Mouse (Mus musculus) embryonic facial prominence, embryonic 14.5 days (tissue): ENCODE data around the gene Rcc2. TPM values are rescaled to one million over a fixed set of nuclear protein-coding genes. Genes with fewer than 3 reads are reported as not detected.

Source experiments
- ATAC-seq: fragments of 200-750 bp; cut with Nextera tagmentation; 2 replicates; pipeline ENCODE4 v1.8.0; 2017; ENCODE audit warnings: low read depth, moderate number of reproducible peaks, moderate TSS enrichment
- DNase-seq: peaks from one replicate; pipeline ENCODE4 v3.0.0-alpha.2; 2015; ENCODE audit warnings: low spot score
- H3K27ac ChIP-seq: fragments of 300-500 bp; sonication (generic); replicated peaks from 2 replicates; pipeline ENCODE4 v1.5.1; 2014; ENCODE audit warnings: low read depth, mild to moderate bottlenecking, low read length, moderate library complexity
- H3K27me3 ChIP-seq: fragments of 300-500 bp; sonication (generic); replicated peaks from 2 replicates; pipeline ENCODE4 v1.6.1; 2014; ENCODE audit warnings: low read length; ENCODE audit not compliant: control insufficient read depth, insufficient read depth
- H3K36me3 ChIP-seq: fragments of 300-500 bp; sonication (generic); 2 replicates; pipeline ENCODE4 v1.6.1; 2014; ENCODE audit warnings: low read length, mixed read lengths; ENCODE audit not compliant: control insufficient read depth, insufficient read depth
- H3K4me1 ChIP-seq: fragments of 300-500 bp; sonication (generic); 2 replicates; pipeline ENCODE4 v1.6.1; 2014; ENCODE audit warnings: antibody characterized with exemption, low read length; ENCODE audit not compliant: control insufficient read depth, insufficient read depth
- H3K4me2 ChIP-seq: fragments of 300-500 bp; sonication (generic); 2 replicates; pipeline ENCODE4 v1.6.1; 2014; ENCODE audit warnings: low read depth, mild to moderate bottlenecking, low read length, moderate library complexity, mixed read lengths
- H3K4me3 ChIP-seq: fragments of 300-500 bp; sonication (generic); 2 replicates; pipeline ENCODE4 v1.5.1; 2014; ENCODE audit warnings: low read depth, mild to moderate bottlenecking, low read length
- H3K9ac ChIP-seq: fragments of 300-500 bp; sonication (generic); 2 replicates; pipeline ENCODE4 v1.6.1; 2014; ENCODE audit warnings: low read depth, mild to moderate bottlenecking, low read length, moderate library complexity, mixed read lengths
- H3K9me3 ChIP-seq: fragments of 300-500 bp; sonication (generic); 2 replicates; pipeline ENCODE4 v1.6.1; 2016; ENCODE audit warnings: low read length; ENCODE audit not compliant: control insufficient read depth
- WGBS: fragments of 180-500 bp; shearing (Covaris S2); extraction: QIAGEN DNeasy Blood & Tissue Kit; methylation state at CpG from one replicate; pipeline ENCODE4 v1.1.7; 2014; 5-methylcytosine and 5-hydroxymethylcytosine counted together
- polyA plus RNA-seq: library from polyadenylated mRNA; unstranded; fragments of >200 nt; fragmentation: Nextera tagmentation; extraction: Ambion mirVana; gene quantifications from 2 replicates; pipeline ENCODE4 v1.2.1, GENCODE M21; 2014

Gene Rcc2
- polyA plus RNA-seq, 1 experiment from 2014 or later: 31.6 TPM

- Histone ChIP-seq H3K4me3 (no peak overlapping the region), H3K9me3 (no peaks in the 10 kb centered on the region), H3K27ac (no peak overlapping the region), H3K4me2 (no peak overlapping the region), H3K9ac (no peak overlapping the region), H3K4me1 (no peaks in the 10 kb centered on the region; the same call in 1 of the 2 replicates), H3K27me3 (no peaks in the 10 kb centered on the region), H3K36me3 (no peaks in the 10 kb centered on the region)
- ATAC-seq (no peak), DNase-seq (no peak)
- 66% methylated on average over 4 of the region's 4 CpGs for WGBS
Measured at GRCm38 (mm10) chr4:140693513-140693912, 6.8 kb upstream of the Rcc2 start.

DNA sequence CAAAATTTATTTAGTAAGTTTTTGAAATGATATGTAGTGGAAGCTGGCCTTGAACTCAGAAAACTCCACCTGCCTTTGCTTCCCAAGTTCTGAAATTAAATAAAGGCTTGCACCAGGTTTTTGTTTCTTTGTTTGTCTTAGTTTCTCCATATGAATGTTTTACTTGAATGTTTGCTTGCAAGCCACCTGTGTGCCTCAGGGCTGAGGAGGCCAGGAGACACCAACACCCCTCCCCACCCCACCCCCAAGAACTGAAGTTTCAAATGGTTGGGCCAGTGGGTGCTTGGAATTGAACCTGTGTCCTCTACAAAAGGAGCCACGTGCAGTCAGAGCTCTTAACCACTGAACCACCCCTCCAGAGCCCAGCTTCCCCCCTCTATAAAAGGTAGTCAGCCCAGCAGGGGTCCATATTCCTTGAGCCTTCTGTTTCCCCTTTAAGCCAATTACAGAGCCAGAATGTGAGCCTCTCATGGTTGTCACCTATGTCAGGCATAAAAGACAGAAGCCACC lies 5.7 kb upstream of the Rcc2 start:
- Histone ChIP-seq H3K4me2 (no peak overlapping the region), H3K9me3 (no peaks in the 10 kb centered on the region), H3K4me1 (peaks cover 5% of the 10 kb centered on the region), H3K27me3 (peaks cover 8% of the 10 kb centered on the region; the same call in 1 of the 2 replicates), H3K27ac (no peak overlapping the region), H3K36me3 (no peaks in the 10 kb centered on the region), H3K9ac (no peak overlapping the region), H3K4me3 (no peak overlapping the region)
- no peak for ATAC-seq
- 35% methylated on average over 1 of the region's 1 CpGs for whole genome bisulfite sequencing
- DNase-seq: no peak

DNA sequence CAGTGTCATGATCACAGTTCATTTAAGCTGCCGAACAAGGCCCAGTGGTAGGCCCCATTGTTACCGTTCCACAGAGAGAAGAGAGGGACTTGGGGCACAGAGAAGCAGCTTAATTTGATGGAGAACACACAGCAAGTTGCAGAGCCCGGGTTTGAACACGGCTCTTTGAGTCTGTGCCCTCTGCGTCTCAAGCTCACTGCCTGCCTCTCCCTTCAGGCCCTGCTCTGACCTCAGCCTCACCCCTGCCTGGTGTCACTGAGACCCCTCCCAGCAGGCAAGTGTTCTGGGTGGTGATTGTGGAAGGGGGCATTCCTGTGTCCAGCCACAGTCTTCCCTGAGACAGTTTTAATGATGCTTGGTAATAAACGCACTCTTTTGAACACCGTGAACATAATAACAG lies 5.2 kb upstream of the Rcc2 start:
- no peak for DNase-seq
- WGBS: 74% methylated on average over 7 of the region's 7 CpGs

DNA sequence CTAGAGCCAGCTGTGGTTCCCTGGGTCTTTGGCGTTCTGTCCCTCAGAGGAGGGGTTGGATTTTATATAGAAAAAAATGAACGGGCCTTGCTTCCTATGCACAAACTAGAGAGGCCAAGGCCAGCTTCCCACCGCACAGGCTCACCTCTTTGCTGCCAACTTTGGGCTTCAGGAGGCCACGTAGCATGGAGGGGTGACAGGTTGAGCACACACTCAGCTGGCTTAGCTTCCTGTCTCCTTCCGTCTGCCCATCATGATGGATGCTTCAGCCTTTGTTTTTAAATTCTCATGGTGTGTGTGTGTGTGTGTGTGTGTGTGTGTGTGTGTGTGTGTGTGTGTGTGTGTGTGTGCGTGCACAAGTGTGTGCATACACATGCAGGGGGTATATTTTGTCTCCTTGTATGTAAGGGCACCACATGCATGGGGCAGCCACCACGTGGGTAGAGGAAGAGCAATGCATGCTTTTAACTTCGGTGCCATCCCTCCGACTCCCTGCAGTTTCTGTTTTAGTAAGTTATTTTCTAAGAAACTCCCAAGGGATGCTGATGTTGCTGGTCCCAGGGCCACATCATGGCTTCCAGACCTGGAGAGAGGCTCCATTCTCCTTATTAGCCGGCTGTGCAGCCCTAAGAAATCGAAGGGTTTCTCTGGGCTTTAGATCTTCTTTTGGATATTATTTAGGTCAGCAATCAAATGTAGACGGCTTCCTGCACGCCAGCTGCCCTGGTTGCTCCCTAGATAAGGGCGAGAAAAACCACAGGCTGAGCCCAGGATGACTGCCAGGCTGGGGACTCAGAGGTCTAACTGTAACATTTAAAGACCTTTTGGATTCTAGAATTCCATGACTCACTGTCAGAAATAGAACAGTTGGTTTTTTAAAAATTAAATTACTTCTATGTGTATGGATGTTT lies 4.4 kb upstream of the Rcc2 start:
- WGBS: 73% methylated on average over 14 of the region's 14 CpGs
- no peak overlapping the region for H3K27ac ChIP-seq
- DNase-seq: no peak
- ATAC-seq: no peak
- no peaks in the 10 kb centered on the region for H3K9me3 ChIP-seq
- no peak overlapping the region for H3K9ac ChIP-seq
- no peak overlapping the region for H3K4me3 ChIP-seq
- H3K36me3 ChIP-seq: no peaks in the 10 kb centered on the region
- H3K27me3 ChIP-seq: peaks cover 8% of the 10 kb centered on the region; the same call in 1 of the 2 replicates
- peaks cover 14% of the 10 kb centered on the region for H3K4me1 ChIP-seq
- H3K4me2 ChIP-seq: no peak overlapping the region

More for the DNA sequence above, 5.2 kb upstream of the Rcc2 start:
- peaks cover 6% of the 10 kb centered on the region for H3K4me1 ChIP-seq
- H3K9me3 ChIP-seq: no peaks in the 10 kb centered on the region
- H3K36me3 ChIP-seq: no peaks in the 10 kb centered on the region
- H3K4me2 ChIP-seq: no peak overlapping the region
- ATAC-seq: no peak
- H3K4me3 ChIP-seq: no peak overlapping the region
- H3K9ac ChIP-seq: no peak overlapping the region
- no peak overlapping the region for H3K27ac ChIP-seq
- peaks cover 8% of the 10 kb centered on the region; the same call in 1 of the 2 replicates for H3K27me3 ChIP-seq

DNA sequence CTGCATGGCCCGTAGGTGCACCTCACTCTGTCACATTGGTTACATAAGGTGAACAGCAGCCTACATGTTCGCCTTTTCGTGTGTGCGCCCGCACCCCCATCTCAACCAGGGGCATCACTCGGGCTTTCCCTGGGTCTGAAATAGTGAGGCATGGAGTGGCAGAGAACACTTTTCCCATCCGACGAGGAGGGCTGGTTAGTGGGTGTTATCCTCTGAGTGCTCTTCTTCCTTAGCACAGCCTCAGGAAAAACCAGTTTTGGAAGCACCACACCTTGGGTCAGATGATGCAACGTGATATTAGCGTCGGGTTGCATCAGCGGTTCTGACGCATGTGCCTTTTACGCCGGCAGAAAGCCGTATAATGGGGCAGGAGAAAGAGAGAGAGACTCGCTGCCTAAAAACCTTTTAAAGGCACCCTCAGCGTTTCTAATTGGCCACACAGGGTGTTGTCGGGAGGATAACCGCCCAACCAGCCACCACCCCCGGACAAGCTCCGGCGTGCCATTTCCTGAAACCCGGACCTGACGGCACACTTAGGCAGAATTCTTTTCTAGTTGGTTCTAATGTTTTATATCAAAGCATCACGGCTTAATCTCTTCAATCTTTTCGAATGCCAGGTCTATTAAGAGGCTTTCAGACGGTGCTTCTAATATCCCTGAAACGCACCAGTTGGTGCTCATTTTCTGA lies 757 bp upstream of the Rcc2 start:
- 7% methylated on average over 29 of the region's 29 CpGs for WGBS
- H3K9me3 ChIP-seq: no peaks in the 10 kb centered on the region
- peak; percentile 88 for DNase-seq

DNA sequence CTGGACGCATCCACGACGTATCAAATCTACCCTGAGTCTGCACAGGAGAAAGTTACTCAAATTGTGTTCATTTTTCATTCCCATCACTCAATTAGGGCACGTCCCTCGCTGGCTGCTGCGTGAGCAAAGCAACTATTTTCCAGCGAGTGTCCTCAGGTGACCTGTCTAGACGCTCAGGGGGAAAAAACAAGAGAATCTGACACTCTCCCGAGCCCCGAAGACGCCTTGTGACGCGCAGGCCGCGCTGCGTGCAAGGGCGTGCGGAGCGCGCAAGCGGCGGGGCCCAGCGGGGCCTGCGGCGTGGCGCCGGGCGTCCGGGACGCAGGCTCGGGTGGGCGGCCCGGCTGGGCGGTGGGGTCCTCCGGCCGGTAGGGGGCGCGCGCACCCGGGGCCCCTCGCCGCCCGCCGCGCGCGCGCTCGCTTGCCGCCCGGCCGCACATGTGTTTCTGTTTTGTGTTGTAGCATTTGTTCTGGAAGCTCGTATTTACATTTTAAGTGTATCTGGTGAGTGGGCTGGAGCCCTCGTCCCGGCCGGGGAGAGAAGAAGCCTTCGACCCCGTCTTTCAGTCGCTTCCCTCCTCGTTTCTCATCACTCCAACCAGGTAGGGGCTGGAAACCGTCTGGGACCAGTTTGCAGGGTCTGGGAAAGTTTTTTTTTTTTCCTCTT lies 841 bp downstream of the Rcc2 start:
- H3K27me3 ChIP-seq: peaks cover 8% of the 10 kb centered on the region; the same call in 1 of the 2 replicates
- peaks cover 23% of the 10 kb centered on the region for H3K4me1 ChIP-seq
- DNase-seq (peak; percentile 92), ATAC-seq (peak; percentile 81)
- WGBS: under 1% methylated on average over 29 of the region's 61 CpGs
- H3K4me3 ChIP-seq: peak overlapping the region; percentile 86
- peak overlapping the region; percentile 98 for H3K27ac ChIP-seq
- H3K9me3 ChIP-seq: no peaks in the 10 kb centered on the region
- H3K4me2 ChIP-seq: peak overlapping the region; percentile 73
- H3K36me3 ChIP-seq: peaks cover 9% of the 10 kb centered on the region; the same call in 1 of the 2 replicates
- H3K9ac ChIP-seq: peak overlapping the region; percentile 97

More for the DNA sequence above, 757 bp upstream of the Rcc2 start:
- Histone ChIP-seq H3K4me2 (peak overlapping the region; percentile 73), H3K27ac (peak overlapping the region; percentile 98), H3K9ac (peak overlapping the region; percentile 97), H3K27me3 (peaks cover 8% of the 10 kb centered on the region; the same call in 1 of the 2 replicates), H3K36me3 (peaks cover 4% of the 10 kb centered on the region; the same call in 1 of the 2 replicates), H3K4me3 (peak overlapping the region; percentile 86), H3K4me1 (peaks cover 23% of the 10 kb centered on the region)
- peak; percentile 30; the same call in 1 of the 2 replicates for ATAC-seq

GRCm38 (mm10) chr4:140701716-140702561 lies 1.6 kb downstream of the Rcc2 start:
- DNase-seq (peak; percentile 75), ATAC-seq (peak; percentile 10; the same call in 1 of the 2 replicates)
- Histone ChIP-seq H3K27me3 (peaks cover 8% of the 10 kb centered on the region; the same call in 1 of the 2 replicates), H3K4me2 (peak overlapping the region; percentile 73), H3K9me3 (no peaks in the 10 kb centered on the region), H3K9ac (peak overlapping the region; percentile 97), H3K27ac (peak overlapping the region; percentile 98), H3K36me3 (peaks cover 14% of the 10 kb centered on the region; the same call in 1 of the 2 replicates), H3K4me1 (peaks cover 23% of the 10 kb centered on the region), H3K4me3 (peak overlapping the region; percentile 86)
- WGBS: 0% methylated on average over 9 of the region's 107 CpGs
